Mouse (Mus musculus) brain, embryonic 14.5 days (tissue): Measurements from ENCODE around the gene Ddi2.

Experiments
- CTCF ChIP-seq: fragments of 200-500 bp; IDR thresholded peaks from 2 replicates; pipeline ENCODE4 v1.5.1; 2012; ENCODE audit warnings: inconsistent platforms, mild to moderate bottlenecking, moderate library complexity, borderline replicate concordance; ENCODE audit not compliant: insufficient read depth, insufficient read length; ENCODE audit errors: extremely low read depth
- POLR2A ChIP-seq: fragments of 200-500 bp; IDR thresholded peaks from 2 replicates; pipeline ENCODE4 v1.6.1; 2012; ENCODE audit warnings: mild to moderate bottlenecking, inconsistent platforms, borderline replicate concordance; ENCODE audit not compliant: poor library complexity, insufficient read depth, insufficient read length, severe bottlenecking; ENCODE audit errors: extremely low read depth

DNA sequence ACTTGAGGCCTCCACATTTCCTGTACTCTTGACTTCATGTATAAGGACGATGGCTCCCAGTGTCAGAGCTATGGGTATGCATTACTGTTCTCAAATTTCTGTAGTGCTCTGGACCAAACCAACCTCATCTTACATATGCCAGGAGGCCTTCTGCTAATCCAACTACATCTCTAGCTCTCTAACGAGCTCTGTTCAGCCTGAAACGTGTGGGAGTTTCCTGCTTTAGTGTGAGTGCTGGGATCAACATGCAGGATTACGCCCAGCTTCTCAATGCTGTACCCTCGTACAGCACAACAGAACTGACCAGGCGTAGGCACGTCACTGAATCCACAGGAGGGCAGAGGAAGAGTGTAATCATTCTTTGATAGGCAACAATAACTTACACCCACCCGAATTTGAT lies 36.7 kb downstream of the Ddi2 start:
- TF ChIP-seq CTCF = no peak
- TF ChIP-seq POLR2A = no peak
